Mouse (Mus musculus) thymus, adult 2 months (tissue): ENCODE data around the gene Lrrc10.

Source experiments
- CTCF ChIP-seq: fragments of 200-500 bp; IDR thresholded peaks from 2 replicates; pipeline ENCODE4 v1.5.1; 2012; ENCODE audit warnings: mild to moderate bottlenecking, control low read depth, low read length, moderate library complexity, borderline replicate concordance; ENCODE audit not compliant: control insufficient read depth, poor library complexity, insufficient read depth; ENCODE audit errors: extremely low read depth
- POLR2A ChIP-seq: fragments of 200-500 bp; IDR thresholded peaks from 2 replicates; pipeline ENCODE4 v1.6.1; 2012; ENCODE audit warnings: mild to moderate bottlenecking, low read length, control low read depth, moderate library complexity; ENCODE audit not compliant: control insufficient read depth, poor library complexity, insufficient read depth; ENCODE audit errors: extremely low read depth

DNA sequence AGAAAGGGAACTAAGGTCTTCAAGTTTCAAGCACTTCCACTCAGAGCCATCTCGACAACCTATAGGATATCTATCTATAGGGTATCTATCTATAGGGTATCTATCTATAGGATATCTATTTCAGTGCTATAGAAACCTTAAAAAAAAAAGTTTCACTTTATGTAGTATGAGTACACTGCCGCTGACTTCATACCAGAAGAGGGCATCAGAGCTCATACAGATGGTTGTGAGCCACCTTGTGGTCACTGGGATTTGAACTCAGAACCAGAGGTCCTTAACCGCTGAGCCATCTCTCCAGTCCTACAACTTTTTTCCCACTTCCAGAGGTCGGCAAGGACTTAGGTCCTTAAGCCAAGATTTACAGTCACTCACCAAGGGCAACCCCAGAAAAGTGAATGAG is 10.5 kb downstream of the Lrrc10 start:
- no peak for TF ChIP-seq POLR2A
- TF ChIP-seq CTCF: no peak
